Mouse (Mus musculus) adrenal gland, postnatal 14 days (tissue): ENCODE data around the gene Ggt7. TPM values are rescaled to one million over a fixed set of nuclear protein-coding genes. Genes with fewer than 3 reads are reported as not detected.
"Not testable (repeated sequence)": the region's sequence is repeated elsewhere in the genome, so short reads cannot be mapped to it uniquely, and the experiment has no call there.

Experiments
- DNase-seq: peaks from one replicate; pipeline ENCODE4 v3.0.0; 2021; ENCODE audit warnings: mixed read lengths
- total RNA-seq: library from RNA; stranded (reverse); gene quantifications from 2 replicates; pipeline ENCODE4 v1.2.3, GENCODE M21; 2021

Ggt7 gene
- total RNA-seq, 1 experiment from 2014 or later: 3.8 TPM

GRCm38 (mm10) chr2:155507721-155508470, 10.1 kb downstream of the Ggt7 start:
- no peak for DNase-seq

- DNase-seq: no peak
Measured at GRCm38 (mm10) chr2:155505811-155506210, 12.2 kb downstream of the Ggt7 start.

GRCm38 (mm10) chr2:155504440-155505355, 13.3 kb downstream of the Ggt7 start:
- DNase-seq: peak; percentile 30

DNA sequence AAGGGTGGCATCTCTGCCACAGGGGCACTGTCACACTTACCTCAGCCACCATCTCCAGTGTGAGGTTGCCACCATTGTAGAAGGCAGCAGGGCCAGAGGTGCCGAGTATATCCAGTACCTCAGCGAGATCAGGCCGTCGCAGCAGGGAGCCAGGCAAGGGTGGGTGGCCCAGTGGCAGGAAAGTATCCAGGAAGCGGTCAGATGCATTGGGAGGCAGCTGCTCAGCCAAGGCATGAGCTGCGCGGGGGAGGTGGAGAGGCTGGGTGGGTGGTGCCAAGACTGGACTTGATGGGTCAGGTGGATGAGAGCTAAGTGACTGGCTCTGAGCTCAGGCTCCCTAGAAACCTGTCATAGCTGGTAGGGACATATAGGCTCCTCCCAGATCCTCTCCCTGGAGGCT, 15.4 kb downstream of the Ggt7 start:
- no peak for DNase-seq

DNA sequence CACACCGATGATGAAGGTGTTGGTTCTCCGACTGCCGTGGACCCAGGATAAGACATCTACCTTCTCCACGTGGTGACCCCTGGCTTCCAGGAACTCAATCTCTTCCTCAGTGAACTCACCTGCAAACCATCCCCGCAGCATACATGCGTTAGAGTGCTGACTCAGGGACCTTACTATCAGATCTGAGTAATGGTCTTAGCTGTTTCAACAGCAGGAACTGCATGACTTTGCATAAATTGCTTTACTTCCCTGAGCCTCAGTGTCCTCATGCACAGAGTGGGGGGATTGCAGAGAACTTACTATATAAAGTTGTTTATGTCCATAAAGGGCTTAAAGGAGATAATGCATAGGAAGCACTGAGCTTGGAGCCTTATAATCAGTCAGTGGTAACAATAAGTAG, 27.0 kb downstream of the Ggt7 start:
- no peak for DNase-seq

DNA sequence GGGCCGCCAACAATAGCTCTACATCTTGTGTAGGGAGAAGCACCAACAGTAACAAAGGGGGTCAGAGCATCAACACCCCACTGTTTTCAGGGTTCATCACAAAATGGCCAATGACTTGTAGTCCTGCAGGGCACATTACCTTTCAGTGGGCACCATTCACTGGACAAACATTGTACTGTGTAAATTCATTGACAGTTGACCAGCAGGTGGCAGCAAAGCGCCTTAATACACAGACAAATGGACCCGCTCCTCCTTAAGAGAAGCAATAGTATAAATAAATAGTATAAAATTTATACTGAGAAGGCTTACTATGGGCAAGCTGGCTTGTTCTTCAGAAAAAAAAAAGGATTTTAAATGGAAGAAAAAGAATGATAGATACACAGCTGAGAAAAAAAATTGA, 36.0 kb downstream of the Ggt7 start:
- DNase-seq: peak; percentile 79

GRCm38 (mm10) chr2:155473570-155474088, 44.4 kb downstream of the Ggt7 start, which contains the start of gene Ncoa6:
Ncoa6 (minus strand) TSS chr2:155473894.
- DNase-seq: peak; percentile 87

DNA sequence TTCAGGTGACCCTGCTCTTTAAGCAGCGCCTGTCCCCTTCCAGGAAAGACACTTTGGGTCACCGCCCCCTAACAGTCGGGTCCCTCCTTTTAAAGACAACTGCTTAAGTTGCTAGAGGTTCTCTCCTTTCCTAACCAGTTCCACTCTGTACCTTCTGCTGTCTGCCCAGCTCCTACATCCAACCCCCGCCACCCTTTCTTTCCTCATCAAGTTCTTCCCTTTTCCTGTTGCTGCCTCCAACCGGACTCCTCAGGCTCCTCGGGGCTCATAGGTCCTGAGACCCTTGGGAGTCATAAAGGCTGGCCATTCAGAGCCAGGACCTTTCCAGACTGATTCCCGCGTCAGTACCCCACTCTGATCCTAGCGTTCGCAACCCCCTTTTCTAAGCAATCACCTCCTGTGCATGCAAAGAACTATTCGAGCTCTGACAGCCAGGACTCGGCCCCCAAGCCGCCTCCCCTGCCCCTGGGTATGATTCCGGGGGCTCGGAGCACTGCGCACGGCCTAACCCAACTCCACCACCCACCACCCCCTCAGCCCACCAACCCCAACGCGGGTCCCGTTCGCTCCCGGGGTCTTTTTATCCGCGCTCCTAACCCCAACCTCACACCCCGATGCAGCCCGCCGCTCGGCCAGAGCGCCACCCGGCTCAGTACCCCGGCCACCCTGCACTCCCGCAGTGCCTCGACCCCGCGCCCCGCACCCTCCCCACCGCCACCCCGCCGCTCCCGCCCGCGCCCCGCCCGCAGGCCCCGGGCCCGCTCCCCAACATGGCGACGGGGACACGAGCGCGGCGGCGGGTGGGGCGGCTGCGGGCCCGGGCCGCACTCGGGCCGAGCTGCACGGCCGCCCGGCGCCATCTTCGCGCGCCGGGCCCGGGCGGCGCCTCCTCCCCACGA, 45.1 kb downstream of the Ggt7 start:
- peak; percentile 70 for DNase-seq

GRCm38 (mm10) chr2:155466861-155467260, 51.2 kb downstream of the Ggt7 start:
- no peak for DNase-seq

- no peak for DNase-seq
Measured at GRCm38 (mm10) chr2:155453591-155453990, 64.4 kb downstream of the Ggt7 start.

GRCm38 (mm10) chr2:155451256-155451655, 66.8 kb downstream of the Ggt7 start:
- DNase-seq: no peak

GRCm38 (mm10) chr2:155447906-155448305, 70.1 kb downstream of the Ggt7 start:
- DNase-seq: not testable (repeated sequence)

GRCm38 (mm10) chr2:155443446-155443845, 74.6 kb downstream of the Ggt7 start:
- DNase-seq: peak; percentile 14

GRCm38 (mm10) chr2:155442916-155443315, 75.1 kb downstream of the Ggt7 start:
- no peak for DNase-seq

Other genes starting within 250 kb of the Ggt7 start
- gene Map1lc3a, start 241.9 kb downstream of the Ggt7 start, total RNA-seq: 575 and 582 TPM in 2 replicates
- gene Pigu, start 160.8 kb downstream of the Ggt7 start, total RNA-seq: 28.2 and 36.1 TPM in 2 replicates
- 278 and 345 TPM in 2 replicates for gene Trp53inp2, start 137.2 kb downstream of the Ggt7 start, total RNA-seq
- 39.5 and 43.5 TPM in 2 replicates for gene Ncoa6, start 44.3 kb downstream of the Ggt7 start, total RNA-seq
- 30.1 and 34.5 TPM in 2 replicates for gene Acss2, start 289 bp downstream of the Ggt7 start, total RNA-seq
- gene Gss, start 74.6 kb upstream of the Ggt7 start, total RNA-seq: 46.6 and 48.4 TPM in 2 replicates
- 0.08 and 0.74 TPM in 2 replicates for gene Myh7b, start 93.0 kb upstream of the Ggt7 start, total RNA-seq
- gene Trpc4ap, start 174.1 kb upstream of the Ggt7 start, total RNA-seq: 110 and 124 TPM in 2 replicates
- 35.1 and 37.9 TPM in 2 replicates for gene Edem2, start 211.2 kb upstream of the Ggt7 start, total RNA-seq
- gene Gm17581, start 217.6 kb upstream of the Ggt7 start, total RNA-seq: not detected in 2 replicates
- gene Procr, start 232.9 kb upstream of the Ggt7 start, total RNA-seq: 38.3 and 52.9 TPM in 2 replicates